Mouse (Mus musculus): ENCODE results near the gene Ralb. TPM values are rescaled to one million over a fixed set of nuclear protein-coding genes. Genes with fewer than 3 reads are reported as not detected.

Ralb gene
- polyA plus RNA-seq, 1 experiment from 2014 or later = 38.6 TPM

- no peak for ATAC-seq (ENCODE audit: insufficient read depth)
- Histone ChIP-seq H3K27me3 (no peaks in the 10 kb centered on the region), H3K9ac (no peak overlapping the region), H3K9me3 (replicated peaks) (no peaks in the 10 kb centered on the region), H3K4me3 (replicated peaks) (no peak overlapping the region), H3K36me3 (replicated peaks) (no peaks in the 10 kb centered on the region), H3K4me1 (replicated peaks) (peaks cover 41% of the 10 kb centered on the region), H3K4me2 (no peak overlapping the region), H3K27ac (replicated peaks) (no peak overlapping the region)
- WGBS (ENCODE audit: insufficient replicate concordance) = 58% methylated on average over 2 of the region's 2 CpGs
Measured at GRCm38 (mm10) chr1:119494024-119494711, 10.4 kb downstream of the Ralb start.

- no peaks in the 10 kb centered on the region for H3K9me3 ChIP-seq (replicated peaks)
- H3K4me3 ChIP-seq (replicated peaks) = no peak overlapping the region
- WGBS (ENCODE audit: insufficient replicate concordance) = 68% methylated on average over 1 of the region's 1 CpGs
- H3K27me3 ChIP-seq = no peaks in the 10 kb centered on the region
- no peaks in the 10 kb centered on the region for H3K36me3 ChIP-seq (replicated peaks)
- peaks cover 29% of the 10 kb centered on the region for H3K4me1 ChIP-seq (replicated peaks)
- H3K4me2 ChIP-seq = peak overlapping the region; percentile 24; the same call in 1 of the 2 replicates
- H3K9ac ChIP-seq = no peak overlapping the region
- no peak for ATAC-seq (ENCODE audit: insufficient read depth)
- H3K27ac ChIP-seq (replicated peaks) = peak overlapping the region; percentile 61; the same call in 1 of the 2 replicates
Measured at GRCm38 (mm10) chr1:119492505-119492904, 12.1 kb downstream of the Ralb start.

- peaks cover 29% of the 10 kb centered on the region for H3K4me1 ChIP-seq (replicated peaks)
- no peak overlapping the region for H3K9ac ChIP-seq
- H3K36me3 ChIP-seq (replicated peaks) = no peaks in the 10 kb centered on the region
- H3K4me3 ChIP-seq (replicated peaks) = no peak overlapping the region
- peak; percentile 74 for ATAC-seq (ENCODE audit: insufficient read depth)
- H3K27me3 ChIP-seq = no peaks in the 10 kb centered on the region
- H3K27ac ChIP-seq (replicated peaks) = peak overlapping the region; percentile 61; the same call in 1 of the 2 replicates
- WGBS (ENCODE audit: insufficient replicate concordance) = 8% methylated on average over 11 of the region's 11 CpGs
- H3K4me2 ChIP-seq = peak overlapping the region; percentile 24
- H3K9me3 ChIP-seq (replicated peaks) = no peaks in the 10 kb centered on the region
Measured at GRCm38 (mm10) chr1:119492097-119492496, 12.5 kb downstream of the Ralb start.

- Histone ChIP-seq H3K9me3 (replicated peaks) (no peaks in the 10 kb centered on the region), H3K27ac (replicated peaks) (no peak overlapping the region), H3K36me3 (replicated peaks) (no peaks in the 10 kb centered on the region), H3K4me3 (replicated peaks) (no peak overlapping the region), H3K4me2 (no peak overlapping the region), H3K9ac (no peak overlapping the region), H3K27me3 (no peaks in the 10 kb centered on the region), H3K4me1 (replicated peaks) (peaks cover 22% of the 10 kb centered on the region)
- ATAC-seq (ENCODE audit: insufficient read depth) = no peak
- 77% methylated on average over 7 of the region's 7 CpGs for WGBS (ENCODE audit: insufficient replicate concordance)
Measured at GRCm38 (mm10) chr1:119490765-119491164, 13.8 kb downstream of the Ralb start.

GRCm38 (mm10) chr1:119487917-119488590 is 16.5 kb downstream of the Ralb start:
- no peak overlapping the region for H3K27ac ChIP-seq (replicated peaks)
- no peak for ATAC-seq (ENCODE audit: insufficient read depth)
- 52% methylated on average over 10 of the region's 10 CpGs for WGBS (ENCODE audit: insufficient replicate concordance)
- H3K4me1 ChIP-seq (replicated peaks) = peaks cover 18% of the 10 kb centered on the region
- H3K4me2 ChIP-seq = no peak overlapping the region
- H3K36me3 ChIP-seq (replicated peaks) = no peaks in the 10 kb centered on the region
- H3K9me3 ChIP-seq (replicated peaks) = no peaks in the 10 kb centered on the region
- no peak overlapping the region for H3K9ac ChIP-seq
- no peak overlapping the region for H3K4me3 ChIP-seq (replicated peaks)
- H3K27me3 ChIP-seq = no peaks in the 10 kb centered on the region

GRCm38 (mm10) chr1:119485825-119486224 is 18.8 kb downstream of the Ralb start:
- peaks cover 5% of the 10 kb centered on the region; the same call in 1 of the 2 replicates for H3K4me1 ChIP-seq (replicated peaks)
- no peaks in the 10 kb centered on the region for H3K9me3 ChIP-seq (replicated peaks)
- H3K27me3 ChIP-seq = no peaks in the 10 kb centered on the region
- WGBS (ENCODE audit: insufficient replicate concordance) = 36% methylated on average over 2 of the region's 2 CpGs
- no peak for ATAC-seq (ENCODE audit: insufficient read depth)
- H3K9ac ChIP-seq = no peak overlapping the region
- no peak overlapping the region for H3K4me3 ChIP-seq (replicated peaks)
- H3K27ac ChIP-seq (replicated peaks) = no peak overlapping the region
- no peak overlapping the region for H3K4me2 ChIP-seq
- H3K36me3 ChIP-seq (replicated peaks) = 0 out of 2 replicates have a peak, but pooled peaks cover 5% of the 10 kb centered on the region

GRCm38 (mm10) chr1:119484457-119484856 is 20.1 kb downstream of the Ralb start:
- Histone ChIP-seq H3K4me1 (replicated peaks) (peaks cover 1% of the 10 kb centered on the region; the same call in 1 of the 2 replicates), H3K9ac (no peak overlapping the region), H3K4me2 (no peak overlapping the region), H3K27ac (replicated peaks) (no peak overlapping the region), H3K9me3 (replicated peaks) (no peaks in the 10 kb centered on the region), H3K36me3 (replicated peaks) (0 out of 2 replicates have a peak, but pooled peaks cover 5% of the 10 kb centered on the region), H3K27me3 (no peaks in the 10 kb centered on the region), H3K4me3 (replicated peaks) (no peak overlapping the region)
- ATAC-seq (ENCODE audit: insufficient read depth) = no peak
- WGBS (ENCODE audit: insufficient replicate concordance) = 69% methylated on average over 3 of the region's 3 CpGs

- no peak overlapping the region for H3K9ac ChIP-seq
- ATAC-seq (ENCODE audit: insufficient read depth) = no peak
- no peak overlapping the region for H3K27ac ChIP-seq (replicated peaks)
- H3K4me2 ChIP-seq = no peak overlapping the region
- no peaks in the 10 kb centered on the region; the same call in 1 of the 2 replicates for H3K4me1 ChIP-seq (replicated peaks)
- 44% methylated on average over 3 of the region's 3 CpGs for WGBS (ENCODE audit: insufficient replicate concordance)
- H3K27me3 ChIP-seq = no peaks in the 10 kb centered on the region
- no peaks in the 10 kb centered on the region for H3K9me3 ChIP-seq (replicated peaks)
- H3K36me3 ChIP-seq (replicated peaks) = peaks cover 5% of the 10 kb centered on the region; the same call in 1 of the 2 replicates
- H3K4me3 ChIP-seq (replicated peaks) = no peak overlapping the region
Measured at GRCm38 (mm10) chr1:119482891-119483290, 21.7 kb downstream of the Ralb start.

GRCm38 (mm10) chr1:119481205-119481932 is 23.2 kb downstream of the Ralb start:
- WGBS (ENCODE audit: insufficient replicate concordance) = 78% methylated on average over 7 of the region's 7 CpGs
- H3K4me2 ChIP-seq = no peak overlapping the region
- no peaks in the 10 kb centered on the region for H3K27me3 ChIP-seq
- no peaks in the 10 kb centered on the region for H3K9me3 ChIP-seq (replicated peaks)
- H3K36me3 ChIP-seq (replicated peaks) = peaks cover 8% of the 10 kb centered on the region; the same call in 1 of the 2 replicates
- H3K4me1 ChIP-seq (replicated peaks) = peaks cover 6% of the 10 kb centered on the region
- H3K4me3 ChIP-seq (replicated peaks) = no peak overlapping the region
- no peak overlapping the region for H3K27ac ChIP-seq (replicated peaks)
- H3K9ac ChIP-seq = no peak overlapping the region
- ATAC-seq (ENCODE audit: insufficient read depth) = no peak

GRCm38 (mm10) chr1:119480678-119481077 is 23.9 kb downstream of the Ralb start:
- Histone ChIP-seq H3K36me3 (replicated peaks) (peaks cover 14% of the 10 kb centered on the region; the same call in 1 of the 2 replicates), H3K4me3 (replicated peaks) (no peak overlapping the region), H3K27me3 (no peaks in the 10 kb centered on the region), H3K9me3 (replicated peaks) (no peaks in the 10 kb centered on the region), H3K27ac (replicated peaks) (no peak overlapping the region), H3K4me2 (no peak overlapping the region), H3K4me1 (replicated peaks) (peaks cover 6% of the 10 kb centered on the region), H3K9ac (no peak overlapping the region)
- 65% methylated on average over 8 of the region's 8 CpGs for WGBS (ENCODE audit: insufficient replicate concordance)
- ATAC-seq (ENCODE audit: insufficient read depth) = no peak

- Histone ChIP-seq H3K27ac (replicated peaks) (no peak overlapping the region), H3K36me3 (replicated peaks) (peaks cover 23% of the 10 kb centered on the region), H3K4me1 (replicated peaks) (peaks cover 6% of the 10 kb centered on the region), H3K4me2 (no peak overlapping the region), H3K4me3 (replicated peaks) (no peak overlapping the region), H3K9ac (no peak overlapping the region), H3K9me3 (replicated peaks) (no peaks in the 10 kb centered on the region), H3K27me3 (no peaks in the 10 kb centered on the region)
- no peak for ATAC-seq (ENCODE audit: insufficient read depth)
- 34% methylated on average over 4 of the region's 4 CpGs for WGBS (ENCODE audit: insufficient replicate concordance)
Measured at GRCm38 (mm10) chr1:119479641-119480040, 25.0 kb downstream of the Ralb start.
